In the genomic region with DNA sequence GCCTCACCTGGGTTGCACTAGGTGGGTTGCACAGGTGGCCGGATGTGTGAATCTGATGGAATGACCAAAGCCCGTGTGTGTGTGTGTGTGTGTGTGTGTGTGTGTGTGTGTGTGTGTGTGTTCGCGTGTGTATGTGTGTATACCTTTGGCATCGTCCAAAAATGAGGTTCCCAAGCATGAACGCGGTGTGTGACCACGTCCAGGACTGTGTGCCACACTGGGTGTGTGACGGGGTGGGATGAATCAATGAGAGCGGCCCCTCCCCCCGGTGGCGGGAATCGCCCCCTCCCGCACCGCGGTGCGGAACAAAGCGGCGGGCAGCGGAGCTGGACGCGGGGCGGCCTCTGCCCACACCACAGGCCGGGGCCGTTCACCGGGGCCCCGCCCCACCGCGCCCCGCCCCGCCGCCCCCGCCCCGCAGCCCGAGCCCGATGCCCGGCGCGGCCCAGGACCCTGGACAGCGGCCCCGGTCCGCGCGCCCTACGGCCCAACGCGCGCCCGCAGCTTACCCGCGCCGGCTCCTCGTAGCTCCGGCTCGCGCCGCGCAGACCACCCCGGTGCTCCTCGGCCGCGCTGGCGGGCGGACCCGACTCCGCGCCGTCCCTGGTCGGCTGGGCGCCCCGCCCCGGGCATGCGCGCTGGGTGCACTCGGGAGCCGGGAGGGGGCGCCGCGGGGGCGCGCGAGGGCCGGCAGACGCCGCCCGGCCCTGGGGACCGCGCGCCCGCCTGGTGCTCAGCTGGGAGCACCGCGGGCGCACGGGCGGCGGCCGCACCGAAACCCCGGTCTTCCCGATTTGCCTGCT, we compare ENCODE assay signal across 9 mouse cellular contexts. TPM values are rescaled to one million over a fixed set of nuclear protein-coding genes. Genes with fewer than 3 reads are reported as not detected.
DNase-seq lines count a peak whose midpoint lies in the region; ATAC-seq and TF ChIP-seq lines count a peak whose summit lies in the region.
"Had no signal": no experiment of that assay in that cellular context is flagged by ENCODE, and none has a peak within 500 bp of the region (broad histone marks: within the 10 kb centered on the region; RNA-seq: fewer than 3 reads in every experiment).

No protein-coding gene starts in this region.

- intact Hi-C loops in gastrocnemius, postnatal 14 days (cut with DNase I; ENCODE audit: low total_unique reads): no loop called here

- H3K4me1 ChIP-seq in ES-Bruce4 (ENCODE audit: control insufficient read depth, insufficient read depth, low read length): no peaks in the 10 kb centered on the region
- peaks cover 10% of the 10 kb centered on the region for H3K4me1 ChIP-seq in heart, embryonic 15.5 days (replicated peaks)

- ATAC-seq in heart, embryonic 15.5 days (replicated peaks; ENCODE audit: insufficient number of reproducible peaks, insufficient read depth, low FRiP score, low read depth): peak; percentile 63
- ATAC-seq in activated CD4-positive, CD25-positive, alpha-beta regulatory T cell, adult 4 months: no peak

- peak overlapping the region; percentile 47; the same call in 1 of the 2 replicates for H3K9ac ChIP-seq in ES-Bruce4 (ENCODE audit: low read depth, poor library complexity, severe bottlenecking)
- no peak overlapping the region for H3K9ac ChIP-seq in heart, embryonic 15.5 days

- 1% methylated on average over 78 of the region's 100 CpGs for WGBS in heart, embryonic 15.5 days

- H3K9me3 ChIP-seq in ES-Bruce4 (replicated peaks; ENCODE audit: control insufficient read depth, insufficient read depth, low read length, poor library complexity, severe bottlenecking): no peaks in the 10 kb centered on the region
- H3K9me3 ChIP-seq in heart, embryonic 15.5 days (replicated peaks): no peaks in the 10 kb centered on the region

- H3K4me3 ChIP-seq in ES-Bruce4 (ENCODE audit: low read depth, low read length) (peak overlapping the region; percentile 53), myocyte (no peak overlapping the region)
- H3K4me3 ChIP-seq in heart, embryonic 15.5 days: peak overlapping the region; percentile 55

- H3K36me3 ChIP-seq in ES-Bruce4 (ENCODE audit: control insufficient read depth, insufficient read depth, low read length, poor library complexity, severe bottlenecking) (no peaks in the 10 kb centered on the region), myocyte (ENCODE audit: control insufficient read depth, insufficient read depth) (no peaks in the 10 kb centered on the region)
- H3K36me3 ChIP-seq in heart, embryonic 15.5 days: no peaks in the 10 kb centered on the region

- H3K4me2 ChIP-seq in heart, embryonic 15.5 days: peak overlapping the region; percentile 94
- H3K4me2 ChIP-seq in myocyte (ENCODE audit: low read depth): peak overlapping the region; percentile 12

- TF ChIP-seq EP300 in ES-Bruce4 (IDR thresholded peaks at IDR 0.05; ENCODE audit: insufficient read depth, low read depth, low read length): no peak

- TF ChIP-seq CTCF in ES-Bruce4 (IDR thresholded peaks at IDR 0.05; ENCODE audit: low read depth, low read length): no peak

- DNase-seq in gastrocnemius, postnatal 14 days: peak; percentile 39
- DNase-seq in gastrocnemius, adult 8-10 months (ENCODE audit: low spot score in 2 of 2): no peak
- peak; percentile 85 for DNase-seq in cerebellum, adult 9-11 months
- DNase-seq in layer of hippocampus, postnatal 36 days: peak; percentile 70 to 73

- no peak overlapping the region for H3K27ac ChIP-seq in ES-Bruce4 (ENCODE audit: insufficient read depth, low read length)
- H3K27ac ChIP-seq in heart, embryonic 15.5 days: no peak overlapping the region

- no peaks in the 10 kb centered on the region for H3K79me2 ChIP-seq in myocyte (ENCODE audit: control insufficient read depth, insufficient read depth)

- H3K27me3 ChIP-seq in ES-Bruce4 (ENCODE audit: control insufficient read depth, insufficient read depth, low read length, poor library complexity, severe bottlenecking) (peaks cover 3% of the 10 kb centered on the region), myocyte (ENCODE audit: control insufficient read depth, insufficient read depth, insufficient read length) (peaks cover 27% of the 10 kb centered on the region)
- peaks cover 94% of the 10 kb centered on the region for H3K27me3 ChIP-seq in heart, embryonic 15.5 days

- no peak overlapping the region for H3ac ChIP-seq in myocyte (ENCODE audit: control insufficient read depth, insufficient read length)

- TF ChIP-seq POLR2A in ES-Bruce4 (IDR thresholded peaks at IDR 0.05; ENCODE audit: insufficient read depth, low read length) (no peak), myocyte (IDR thresholded peaks at IDR 0.05; ENCODE audit: insufficient read length, low read depth) (no peak)

TF ChIP-seq in myocyte, 11 proteins besides CTCF, POLR2A, EP300 and RAD21:
- TF ChIP-seq REST (IDR thresholded peaks at IDR 0.05; ENCODE audit: insufficient read depth, insufficient read length) (peak; percentile 79), TCF12 (IDR thresholded peaks at IDR 0.05; ENCODE audit: insufficient read depth, poor library complexity, severe bottlenecking) (no peak), SRF (IDR thresholded peaks at IDR 0.05; ENCODE audit: control insufficient read depth, insufficient read length, low read depth) (no peak), MAX (IDR thresholded peaks at IDR 0.05; ENCODE audit: low read depth) (no peak), E2F4 (IDR thresholded peaks at IDR 0.05; ENCODE audit: insufficient read depth) (no peak)

RNA-seq across cellular contexts. Expression of a gene that starts 0.4 kb away (rescaled TPM):
- total RNA-seq in gastrocnemius, postnatal 14 days (2021): under 1 TPM; 0.09 to 0.12 TPM
- total RNA-seq in gastrocnemius, adult 8-10 months (2022): under 1 TPM in 2 of 4 experiments, not detected in 2; 0.05 to 0.07 TPM
- polyA plus RNA-seq in ES-Bruce4 (2011; ENCODE audit: insufficient read depth, insufficient read length, low read depth, missing spikeins) (not detected in 2 replicates), myocyte (2012; fragmentation: generic; extraction: Trizol) (0.11 TPM)
- 0.05 and 0.32 TPM in 2 replicates for polyA plus RNA-seq in heart, embryonic 15.5 days (2015; fragmentation: Nextera tagmentation; extraction: Ambion mirVana)
- total RNA-seq in layer of hippocampus, postnatal 36 days (2021): 100 to 1,000 TPM; 135 to 142 TPM
- not detected for polyA plus RNA-seq in activated CD4-positive, CD25-positive, alpha-beta regulatory T cell, adult 4 months (2017; shearing (Covaris generic))

RNA-seq across cellular contexts. Expression of a gene that starts 17.1 kb away (rescaled TPM):
- total RNA-seq in gastrocnemius, postnatal 14 days (2021): under 1 TPM in 1 of 2 experiments, not detected in 1; 0.18 TPM
- under 1 TPM in 1 of 4 experiments, not detected in 3; 0.24 TPM for total RNA-seq in gastrocnemius, adult 8-10 months (2022)
- 2.7 and 2.8 TPM in 2 replicates for polyA plus RNA-seq in ES-Bruce4 (2011; ENCODE audit: insufficient read depth, insufficient read length, low read depth, missing spikeins)
- polyA plus RNA-seq in heart, embryonic 15.5 days (2015; fragmentation: Nextera tagmentation; extraction: Ambion mirVana): not detected in 2 replicates
- total RNA-seq in layer of hippocampus, postnatal 36 days (2021): 100 to 1,000 TPM; 602 to 611 TPM
- polyA plus RNA-seq in myocyte (2012; fragmentation: generic; extraction: Trizol): not detected
- under 1 TPM; 0.33 to 0.62 TPM for polyA plus RNA-seq in activated CD4-positive, CD25-positive, alpha-beta regulatory T cell, adult 4 months (2017; shearing (Covaris generic))

RNA-seq across cellular contexts. Expression of a gene that starts 34.5 kb away (rescaled TPM):
- total RNA-seq in gastrocnemius, postnatal 14 days (2021): not detected
- not detected for total RNA-seq in gastrocnemius, adult 8-10 months (2022)
- polyA plus RNA-seq in ES-Bruce4 (2011; ENCODE audit: insufficient read depth, insufficient read length, low read depth, missing spikeins) (not detected in 2 replicates), myocyte (2012; fragmentation: generic; extraction: Trizol) (not detected)
- not detected in 2 replicates for polyA plus RNA-seq in heart, embryonic 15.5 days (2015; fragmentation: Nextera tagmentation; extraction: Ambion mirVana)
- total RNA-seq in layer of hippocampus, postnatal 36 days (2021): not detected
- not detected for polyA plus RNA-seq in activated CD4-positive, CD25-positive, alpha-beta regulatory T cell, adult 4 months (2017; shearing (Covaris generic))
- total RNA-seq: gastrocnemius, postnatal 4 days had no signal

RNA-seq across cellular contexts. Expression of a gene that starts 39.9 kb away (rescaled TPM):
- 10 to 100 TPM; 23.0 to 25.8 TPM for total RNA-seq in gastrocnemius, postnatal 14 days (2021)
- total RNA-seq in gastrocnemius, adult 8-10 months (2022): 10 to 100 TPM; 15.5 to 26.0 (median 20.5) TPM
- polyA plus RNA-seq in ES-Bruce4 (2011; ENCODE audit: insufficient read depth, insufficient read length, low read depth, missing spikeins) (7.0 and 12.3 TPM in 2 replicates), myocyte (2012; fragmentation: generic; extraction: Trizol) (65.3 TPM)
- polyA plus RNA-seq in heart, embryonic 15.5 days (2015; fragmentation: Nextera tagmentation; extraction: Ambion mirVana): 4.4 and 7.3 TPM in 2 replicates
- 100 to 1,000 TPM in 1 of 2 experiments, 10 to 100 TPM in 1; 83.4 to 109 TPM for total RNA-seq in layer of hippocampus, postnatal 36 days (2021)
- 1 to 10 TPM; 1.5 to 2.2 TPM for polyA plus RNA-seq in activated CD4-positive, CD25-positive, alpha-beta regulatory T cell, adult 4 months (2017; shearing (Covaris generic))

RNA-seq across cellular contexts. Expression of a gene that starts 48.0 kb away (rescaled TPM):
- not detected for total RNA-seq in gastrocnemius, postnatal 14 days (2021)
- total RNA-seq in gastrocnemius, adult 8-10 months (2022): not detected
- polyA plus RNA-seq in ES-Bruce4 (2011; ENCODE audit: insufficient read depth, insufficient read length, low read depth, missing spikeins) (not detected in 2 replicates), myocyte (2012; fragmentation: generic; extraction: Trizol) (not detected)
- polyA plus RNA-seq in heart, embryonic 15.5 days (2015; fragmentation: Nextera tagmentation; extraction: Ambion mirVana): 0.04 and 0.06 TPM in 2 replicates
- total RNA-seq in layer of hippocampus, postnatal 36 days (2021): under 1 TPM in 1 of 2 experiments, not detected in 1; 0.22 TPM
- under 1 TPM in 1 of 2 experiments, not detected in 1; 0.08 TPM for polyA plus RNA-seq in activated CD4-positive, CD25-positive, alpha-beta regulatory T cell, adult 4 months (2017; shearing (Covaris generic))

Comparison
In these comparisons a context has a peak if more than half of its experiments do, and no peak if none do; other contexts are left out.
1. DNase-seq: peak in gastrocnemius, postnatal 14 days (single experiment), cerebellum, adult 9-11 months (single experiment) and layer of hippocampus, postnatal 36 days (2 of 2); none in gastrocnemius, adult 8-10 months (0 of 2).